Mouse (Mus musculus) c-Kit-positive CD71-negative TER-119-negative erythroid progenitor cells, embryonic 14.5 days (primary cell): ENCODE data around the gene Tns4.

ENCODE experiments used
- DNase-seq: peaks from one replicate; pipeline ENCODE4 v3.0.0-alpha.2; 2013; ENCODE audit warnings: low read depth

The Tns4 gene

DNA sequence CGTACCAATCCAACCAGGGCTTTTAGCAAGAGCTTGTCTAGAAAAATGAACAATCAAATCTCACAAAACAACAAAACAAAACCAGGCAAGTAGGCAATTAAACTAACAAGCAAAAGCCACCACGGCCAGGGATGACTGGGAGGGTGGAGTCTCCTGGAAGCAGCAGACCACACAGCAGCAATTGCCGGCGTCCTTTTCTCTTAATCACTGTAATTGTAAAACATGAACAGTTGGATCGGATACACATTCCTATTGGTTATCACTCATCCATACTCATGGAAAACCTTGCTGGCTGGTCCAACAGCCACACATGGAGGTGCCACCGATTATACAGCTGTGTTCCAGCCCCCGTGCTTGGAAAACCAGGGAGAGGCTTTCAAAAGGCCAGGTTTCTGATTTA, 28.8 kb upstream of the Tns4 start:
- DNase-seq, result no peak

DNA sequence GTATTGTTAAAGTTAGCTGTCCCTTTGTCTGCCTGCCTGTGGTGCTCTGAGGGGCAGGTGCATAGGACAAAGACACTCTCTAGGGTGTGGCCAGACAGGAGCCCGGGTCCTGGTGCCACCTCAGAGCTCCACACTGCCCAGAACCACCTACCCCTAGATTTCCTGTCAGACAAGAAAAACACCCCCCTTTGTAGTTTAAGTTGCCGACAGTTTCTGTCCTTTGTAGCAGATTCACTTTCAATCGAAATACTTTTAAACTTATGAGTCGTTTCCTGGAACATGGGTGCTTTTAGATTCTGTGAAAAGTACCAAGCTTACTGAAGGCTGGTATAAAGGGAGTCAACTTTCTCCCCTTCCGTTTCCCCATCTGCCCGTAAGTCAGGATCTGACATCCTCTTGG, 26.8 kb upstream of the Tns4 start:
- DNase-seq, result no peak

DNA sequence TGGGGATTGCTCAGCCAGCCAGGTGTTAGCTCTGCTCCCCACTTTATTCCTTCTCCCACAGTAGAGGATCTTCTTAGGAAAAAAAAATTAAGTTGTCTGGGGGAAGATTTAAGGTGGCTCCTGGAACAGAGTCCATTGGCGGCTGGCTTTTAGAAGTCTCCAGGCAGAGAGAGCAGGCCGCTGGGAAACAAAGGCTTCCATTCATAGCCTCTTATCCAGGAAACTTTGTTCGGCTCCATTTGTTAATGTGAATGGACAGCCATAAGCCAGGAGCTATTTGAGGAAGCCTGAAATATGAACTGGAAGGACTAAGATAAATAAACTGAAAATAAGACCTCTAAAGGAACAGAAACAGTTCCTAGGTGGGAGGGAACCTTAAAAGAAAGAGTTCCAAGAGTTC, 24.0 kb upstream of the Tns4 start:
- no peak for DNase-seq

DNA sequence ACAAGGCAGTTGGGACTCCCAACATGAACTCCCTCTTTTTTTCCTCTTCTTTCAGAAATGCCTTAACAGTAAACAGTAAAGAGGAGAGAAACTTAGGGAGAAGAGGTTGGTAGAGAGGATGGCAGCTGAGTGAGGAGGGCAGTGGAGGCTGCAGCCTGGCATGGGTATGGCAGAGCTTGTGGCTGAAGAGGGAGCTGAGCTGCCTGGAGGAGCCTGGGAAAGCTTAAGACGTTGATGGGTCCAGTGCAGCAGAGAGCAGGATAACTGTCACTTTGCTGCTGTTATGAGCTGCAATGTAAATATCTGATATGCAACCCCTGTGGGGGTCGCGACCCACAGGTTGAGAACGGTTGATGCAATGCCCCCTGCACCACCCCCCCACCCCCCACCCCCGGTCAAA, 23.6 kb upstream of the Tns4 start:
- no peak for DNase-seq

DNA sequence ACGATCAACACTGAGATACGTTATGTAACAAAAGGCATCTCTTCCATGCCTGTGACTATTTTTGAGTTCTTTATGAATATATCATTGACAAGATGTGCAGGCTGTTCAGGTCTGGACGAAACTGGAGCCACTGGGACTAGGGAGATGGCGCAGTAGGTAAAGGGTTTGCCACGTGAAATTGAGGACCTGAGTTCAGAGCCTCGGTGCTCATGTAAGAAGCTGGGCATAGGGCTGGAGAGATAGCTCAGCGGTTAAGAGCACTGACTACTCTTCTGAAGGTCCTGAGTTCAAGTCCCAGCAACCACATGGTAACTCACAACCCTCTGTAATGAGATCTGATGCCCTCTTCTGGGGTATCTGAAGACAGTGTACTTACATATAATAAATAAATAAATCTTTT, 22.5 kb upstream of the Tns4 start:
- DNase-seq, result no peak

DNA sequence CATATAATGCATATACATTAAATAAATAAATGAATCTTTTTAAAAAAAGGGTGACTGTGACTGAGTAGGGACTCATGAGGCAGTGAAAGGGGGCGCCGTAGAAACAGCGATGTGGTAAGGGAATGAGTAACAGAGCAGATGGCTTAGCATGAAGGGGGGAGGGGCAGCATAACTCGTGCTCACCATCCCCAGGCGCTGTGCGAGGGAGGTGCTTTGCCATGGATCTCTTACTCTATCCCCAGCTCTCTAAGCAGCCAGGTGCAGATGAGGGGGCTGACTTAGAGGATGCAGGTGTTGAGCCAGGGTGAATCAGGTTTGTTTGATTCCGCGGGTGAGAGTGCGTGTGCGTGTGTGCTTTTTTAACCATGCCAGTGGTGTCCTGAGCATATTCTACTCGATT, 22.0 kb upstream of the Tns4 start:
- no peak for DNase-seq

DNA sequence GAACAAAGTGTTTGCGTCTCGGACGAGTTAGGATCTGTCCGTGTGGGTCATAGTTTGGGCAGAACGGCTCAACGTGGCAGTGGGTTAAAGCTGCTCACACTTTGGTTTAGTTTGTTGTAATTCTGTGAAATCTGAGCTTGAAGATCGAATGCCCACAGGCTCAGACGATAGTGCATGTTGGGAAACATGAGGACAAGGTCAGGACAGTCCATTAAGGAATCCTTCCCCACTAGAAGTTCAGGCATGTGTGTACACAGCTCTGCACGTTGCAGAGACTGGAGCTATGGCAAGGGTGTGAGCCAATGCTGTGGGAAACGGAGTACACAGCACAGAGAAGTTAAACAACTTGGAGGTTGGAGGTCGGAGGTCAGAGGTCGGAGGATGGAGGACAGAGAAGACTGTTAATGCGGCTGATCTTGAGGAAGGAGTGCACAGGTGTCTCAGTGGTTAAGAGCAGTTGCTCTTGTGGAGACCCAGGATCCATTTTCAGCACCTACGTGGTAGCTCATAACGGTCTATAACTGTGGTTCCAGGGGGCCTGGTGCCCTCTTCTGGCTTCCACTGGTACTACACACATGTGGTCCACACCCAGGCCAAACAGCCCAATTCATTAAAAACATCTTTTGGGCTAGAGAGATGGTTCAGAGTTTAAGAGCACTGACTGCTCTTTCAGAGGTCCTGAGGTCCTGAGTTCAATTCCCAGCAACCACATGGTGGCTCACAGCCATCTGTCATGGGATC, 21.4 kb upstream of the Tns4 start:
- DNase-seq, result no peak

DNA sequence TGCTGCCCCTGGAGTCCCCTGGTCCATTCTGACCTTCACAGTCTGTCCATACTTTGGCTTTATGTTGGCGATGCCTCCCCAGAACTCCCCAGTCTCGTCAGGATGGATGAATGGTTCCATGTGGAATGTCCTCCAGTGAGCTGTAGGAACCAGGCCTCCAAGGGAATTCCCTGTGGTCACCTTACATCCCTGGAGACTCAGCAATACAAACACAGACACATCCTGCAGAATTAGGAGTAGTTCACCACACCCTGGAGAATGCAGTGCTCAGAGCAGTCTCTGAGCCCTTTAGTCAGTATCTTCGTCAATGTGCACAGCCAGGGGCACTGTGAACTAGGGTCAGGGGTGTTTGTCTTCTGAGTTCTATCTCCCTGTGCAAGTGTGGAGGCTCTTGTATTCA, 19.2 kb upstream of the Tns4 start:
- DNase-seq, result no peak

DNA sequence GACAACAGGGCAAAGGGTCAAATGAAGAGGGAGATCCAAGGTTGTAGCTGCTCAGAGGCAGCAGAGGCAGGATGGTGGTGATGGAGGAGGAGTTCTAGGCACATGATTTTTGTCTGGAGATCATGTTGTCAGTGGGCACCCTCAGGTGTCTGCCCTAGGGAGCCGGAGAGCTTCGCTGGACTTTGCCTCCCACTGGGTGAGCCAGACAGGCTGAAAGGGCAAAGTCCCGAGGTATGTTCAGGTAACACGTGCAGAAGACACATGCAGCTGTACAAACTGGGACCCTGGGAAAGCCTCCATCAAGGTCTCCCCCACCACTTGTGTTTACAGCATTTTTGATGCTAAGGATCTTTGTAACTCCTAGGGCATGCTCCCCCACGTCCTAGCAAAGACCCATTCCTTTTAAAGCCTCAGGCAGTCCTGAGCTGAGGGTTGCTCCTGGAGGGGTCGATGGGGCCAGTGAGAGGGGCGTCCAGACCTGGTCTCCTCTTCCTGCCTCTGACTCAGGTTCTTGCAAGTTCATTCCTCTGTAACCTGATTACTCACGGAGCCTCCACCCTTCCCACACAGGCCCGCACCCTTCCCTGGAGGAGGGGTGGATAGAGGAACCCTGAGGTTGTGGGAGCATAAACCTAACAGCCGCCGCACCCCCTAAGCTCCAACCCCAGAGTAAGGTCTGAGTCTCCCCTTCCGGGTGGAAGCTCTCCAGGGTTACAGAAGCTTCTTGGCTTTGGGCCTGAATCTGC, 17.0 kb upstream of the Tns4 start:
- DNase-seq, result no peak

DNA sequence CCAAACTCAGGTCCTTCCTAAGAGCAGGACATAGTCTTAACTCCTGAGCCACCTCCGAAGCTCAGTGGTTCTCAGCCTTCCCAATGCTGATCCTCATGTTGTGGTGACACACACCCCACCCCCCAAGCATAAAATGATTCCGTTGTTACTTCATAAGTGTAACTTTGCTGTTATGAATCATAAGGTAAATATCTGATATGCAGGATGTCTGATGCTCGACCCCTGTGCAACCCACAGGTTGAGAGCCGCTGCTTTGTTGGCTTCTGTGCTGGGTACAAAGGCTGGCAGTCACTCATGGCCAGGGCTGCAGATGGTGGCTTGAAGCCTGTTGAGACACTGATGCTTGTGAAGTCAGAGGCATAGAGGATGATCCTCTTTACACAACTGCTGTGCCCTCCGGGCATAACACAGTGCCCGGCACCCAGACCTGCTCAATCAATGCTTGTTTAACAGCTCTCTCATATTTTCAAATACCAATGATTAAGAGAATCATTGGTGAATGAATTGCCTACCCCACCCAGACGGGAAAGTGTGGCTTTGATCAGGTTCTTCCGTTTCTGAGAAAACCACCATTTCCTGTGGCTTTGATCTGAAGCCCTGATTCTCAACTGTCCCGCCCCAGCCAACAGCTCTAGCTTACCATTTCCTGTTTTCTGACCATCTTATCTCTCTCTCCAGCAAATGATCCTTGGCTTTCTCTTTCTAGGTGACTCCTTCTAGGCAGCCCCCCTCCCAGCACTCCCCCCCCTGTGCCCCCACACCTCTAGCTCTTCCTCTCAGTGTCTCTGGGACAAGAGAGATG, 15.7 kb upstream of the Tns4 start:
- no peak for DNase-seq

DNA sequence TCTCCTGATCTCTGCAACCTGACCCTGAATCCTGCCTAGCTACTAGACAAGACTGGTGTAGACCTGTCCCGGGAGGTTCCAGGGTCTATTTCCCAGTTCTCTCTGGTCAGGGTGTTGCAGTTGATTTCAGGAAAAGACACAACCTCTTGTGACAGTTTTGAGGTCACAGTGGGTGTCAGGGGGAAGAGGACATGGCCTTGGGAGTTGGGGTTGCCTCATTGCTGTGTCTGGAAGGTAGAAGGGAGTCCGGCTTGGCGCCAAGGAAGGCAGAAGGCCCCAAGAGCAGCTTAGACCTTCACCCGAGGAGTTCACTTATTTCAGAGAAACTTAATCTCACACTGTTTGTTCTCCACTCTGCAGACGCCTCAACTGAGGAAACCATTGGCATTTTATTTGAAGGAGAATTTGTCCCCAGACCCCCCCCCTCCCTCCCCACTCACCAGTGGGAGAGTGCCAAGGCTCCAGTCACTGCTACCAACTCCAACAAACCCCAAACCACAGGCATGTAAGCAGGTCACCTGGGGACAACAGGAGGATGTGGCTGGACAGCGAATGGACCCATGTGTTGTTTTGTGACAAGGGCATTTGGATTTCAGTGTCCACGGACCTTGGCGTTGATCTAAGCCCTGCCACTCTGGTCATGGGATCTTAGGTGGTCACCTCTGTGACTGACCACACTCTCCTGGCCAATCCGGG, 13.6 kb upstream of the Tns4 start:
- DNase-seq, result no peak

DNA sequence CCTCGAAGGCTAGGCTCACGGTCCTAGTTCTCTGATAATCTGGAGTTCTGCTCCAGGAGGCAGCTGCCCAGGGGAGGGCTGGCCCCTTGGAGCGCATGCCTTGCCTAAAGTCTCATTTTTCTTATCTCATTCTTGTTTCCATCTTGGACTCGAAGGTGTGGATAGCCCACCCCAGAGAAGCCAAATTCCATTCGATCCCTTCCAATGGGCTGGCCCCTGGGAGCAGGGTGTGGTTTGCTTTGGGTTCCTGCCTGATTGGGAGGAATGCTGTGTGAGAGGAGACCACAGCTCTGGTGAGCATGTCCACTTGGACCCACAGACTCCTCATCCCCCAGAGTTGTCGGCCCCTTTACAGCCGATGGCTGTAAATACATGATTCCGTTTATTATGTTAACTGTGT, 12.6 kb upstream of the Tns4 start:
- DNase-seq, result no peak

DNA sequence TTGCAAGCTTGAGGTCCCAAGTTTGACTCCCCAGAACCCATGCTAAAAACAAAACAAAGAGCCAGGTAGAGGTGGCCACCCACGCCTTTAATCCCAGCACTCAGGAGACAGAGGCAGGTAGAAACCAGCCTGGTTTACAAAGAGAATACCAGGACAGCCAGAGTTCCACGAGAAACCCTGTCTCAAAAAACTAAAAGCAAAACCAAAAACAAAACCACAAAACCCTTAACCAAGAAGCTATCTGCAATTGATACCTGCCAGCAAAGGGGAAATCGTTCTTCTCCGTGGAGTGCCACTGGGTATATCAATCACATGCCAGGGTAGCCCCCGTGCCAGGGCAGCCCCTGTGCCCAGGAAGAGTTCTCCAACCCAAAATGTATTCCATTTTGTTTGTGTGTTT, 11.1 kb upstream of the Tns4 start:
- no peak for DNase-seq

DNA sequence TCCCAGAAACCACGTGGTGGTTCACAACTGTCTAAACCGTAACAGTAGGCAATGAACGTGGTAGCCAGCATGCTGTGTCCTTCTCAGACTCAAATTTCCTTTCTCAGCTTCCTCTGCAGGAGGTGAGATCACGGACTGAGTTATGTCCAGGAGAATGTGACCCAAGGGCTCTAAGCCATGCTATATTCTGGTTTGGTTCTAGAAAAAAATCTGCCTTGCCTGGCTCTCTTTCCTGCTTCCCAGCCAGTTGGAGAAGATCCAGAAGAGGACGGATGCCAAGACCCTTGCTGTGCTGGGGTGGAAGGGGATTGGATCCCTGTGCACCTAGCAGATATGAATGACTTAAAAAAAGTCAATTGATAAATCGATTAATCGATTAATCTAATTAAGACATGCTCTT, 10.4 kb upstream of the Tns4 start:
- DNase-seq, result no peak

DNA sequence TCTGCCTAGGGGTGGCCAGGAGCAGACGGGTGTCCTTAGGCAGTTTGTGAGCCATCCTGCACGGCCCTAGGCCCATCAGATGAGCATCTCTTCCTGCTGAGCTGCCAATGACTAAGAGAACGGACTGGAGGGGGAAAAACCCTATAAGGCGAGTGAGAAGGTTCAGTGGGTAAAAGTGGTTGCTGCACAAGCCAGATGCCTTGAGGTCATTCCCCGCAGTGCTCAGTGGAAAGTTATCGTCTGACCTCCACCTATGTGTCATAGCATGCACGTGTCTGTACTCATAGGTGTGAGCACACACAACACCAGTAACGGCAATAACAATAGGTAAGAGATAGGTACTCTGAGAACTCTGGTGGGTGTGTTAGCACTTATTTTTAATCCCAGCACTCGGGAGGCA, 9.8 kb upstream of the Tns4 start:
- DNase-seq, result no peak

DNA sequence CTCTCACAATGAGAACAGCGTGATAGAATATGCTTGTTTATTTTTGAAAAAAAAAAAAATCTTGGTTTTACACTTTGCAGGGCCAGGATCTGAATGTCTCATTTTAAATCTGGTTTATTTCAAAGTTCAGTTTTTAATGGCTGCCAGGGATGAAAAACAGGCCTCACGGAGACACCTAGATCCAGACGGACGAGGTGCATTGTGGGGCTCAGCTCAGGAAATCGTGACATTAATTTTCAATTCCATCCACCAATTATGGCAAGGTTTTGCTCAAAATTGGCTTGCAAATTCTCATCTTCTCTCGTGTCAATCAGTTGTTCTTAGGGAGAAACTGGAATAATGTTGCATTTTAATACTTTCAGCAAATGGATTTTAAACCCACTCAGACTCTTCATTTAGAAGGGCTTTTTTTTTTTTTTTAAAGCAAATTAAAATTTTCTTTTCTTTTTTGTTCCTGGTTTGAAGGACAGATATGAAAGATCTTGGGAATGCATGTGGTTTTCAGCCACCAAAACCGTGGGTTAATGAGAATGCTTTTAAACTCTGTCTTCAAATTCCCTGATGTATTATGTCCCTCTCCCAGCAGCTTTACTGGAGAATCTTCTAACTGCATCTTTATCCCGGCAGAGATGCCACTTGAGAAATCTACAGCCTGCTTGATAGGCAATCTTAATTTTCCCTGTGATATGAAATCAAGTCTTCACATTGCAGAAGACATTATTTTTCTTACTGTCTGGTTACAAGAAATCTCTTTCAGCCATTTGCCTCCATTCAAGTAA, 8.1 kb upstream of the Tns4 start:
- no peak for DNase-seq

DNA sequence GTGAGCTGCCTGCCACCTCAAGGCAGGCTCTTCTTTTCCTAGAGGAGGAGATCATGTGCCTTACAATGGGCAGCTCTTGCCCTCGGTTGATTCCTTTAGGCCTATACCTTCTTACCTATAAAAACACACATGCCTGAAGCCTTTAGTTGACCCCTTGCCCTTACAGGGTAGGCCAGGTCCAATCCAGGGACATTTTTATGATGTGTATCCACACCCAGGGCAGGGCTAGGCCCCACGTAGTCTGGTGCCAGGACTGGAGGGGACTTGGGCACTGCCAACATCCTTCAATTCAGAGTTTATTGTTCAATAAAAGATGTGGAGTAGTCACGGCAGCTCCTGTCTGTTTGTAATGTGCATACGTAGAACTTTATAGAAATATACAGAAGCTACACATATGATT, 7.3 kb upstream of the Tns4 start:
- DNase-seq, result no peak

DNA sequence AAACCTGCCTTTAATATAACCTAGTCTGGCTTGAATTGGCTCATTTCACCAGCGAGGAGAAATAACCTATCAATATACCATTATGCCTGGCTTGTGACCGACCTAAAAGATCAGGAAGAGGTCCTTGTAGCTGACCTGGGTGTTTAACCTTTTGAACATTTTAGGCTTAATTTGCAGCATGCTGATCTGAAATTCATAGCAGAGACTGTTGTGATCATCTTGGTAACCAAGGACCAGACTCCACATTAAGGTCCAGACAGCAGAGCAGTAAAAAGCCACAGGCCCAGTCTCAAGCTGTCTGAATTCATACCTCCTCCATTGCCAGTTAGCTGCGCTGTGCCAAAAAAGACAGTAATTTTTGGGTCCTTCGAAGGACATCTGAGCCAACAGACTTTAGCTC, 6.7 kb upstream of the Tns4 start:
- DNase-seq, result no peak

DNA sequence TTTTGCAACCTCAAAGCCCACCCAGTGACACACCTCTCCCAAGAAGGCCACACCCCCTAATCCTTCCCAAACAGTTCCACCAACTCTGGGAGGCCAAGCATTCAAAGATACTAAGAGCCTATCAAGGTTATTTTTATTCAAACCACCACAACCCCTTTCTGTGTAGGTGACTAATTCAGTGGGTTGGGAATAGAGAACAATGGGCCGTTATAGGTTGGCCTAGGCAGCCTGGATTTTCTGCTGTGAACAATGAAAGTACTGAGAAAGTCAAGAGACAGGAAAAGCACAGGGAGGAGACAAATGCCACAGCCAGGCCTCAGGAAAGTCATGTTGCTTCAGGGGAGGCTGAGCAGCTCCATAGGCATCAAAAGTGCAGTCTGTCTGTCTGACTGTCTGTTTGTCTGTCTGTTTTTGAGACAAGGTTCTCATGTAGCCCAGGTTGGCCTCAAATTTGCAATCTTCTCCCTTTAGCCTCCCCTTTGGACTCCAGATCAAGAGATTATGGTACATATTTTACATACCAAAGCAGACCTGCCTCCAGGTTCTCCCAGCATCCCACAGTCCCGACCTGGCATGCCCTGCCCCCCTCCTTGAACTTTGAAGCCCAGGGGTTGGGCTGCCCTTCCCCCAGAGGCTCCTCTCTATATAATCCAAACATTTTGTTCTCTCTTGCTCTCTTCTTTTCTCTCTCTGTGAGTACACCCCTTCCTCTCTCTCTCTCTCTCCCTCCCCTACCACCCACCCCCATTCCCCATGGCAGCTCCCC, 6.0 kb upstream of the Tns4 start:
- DNase-seq, result no peak

DNA sequence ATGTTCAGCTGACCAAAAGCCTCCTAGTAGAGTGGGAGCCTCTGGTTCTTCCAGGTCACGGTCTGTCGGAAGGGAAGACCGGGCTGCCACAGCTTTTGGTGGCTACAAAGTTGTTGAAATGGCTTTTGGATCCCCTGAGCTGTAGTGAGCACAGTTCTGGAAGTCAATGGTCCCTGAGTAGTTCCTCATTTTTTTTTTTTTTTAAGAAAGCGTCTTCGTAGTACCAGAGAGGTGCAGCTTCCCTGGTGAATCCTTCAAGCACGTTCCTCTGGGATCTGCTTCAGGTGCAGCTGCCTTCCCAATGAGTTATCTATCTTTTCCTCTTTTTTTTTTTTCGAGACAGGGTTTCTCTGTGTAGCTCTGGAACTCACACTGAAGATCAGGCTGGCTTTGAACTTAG, 4.6 kb upstream of the Tns4 start:
- no peak for DNase-seq

DNA sequence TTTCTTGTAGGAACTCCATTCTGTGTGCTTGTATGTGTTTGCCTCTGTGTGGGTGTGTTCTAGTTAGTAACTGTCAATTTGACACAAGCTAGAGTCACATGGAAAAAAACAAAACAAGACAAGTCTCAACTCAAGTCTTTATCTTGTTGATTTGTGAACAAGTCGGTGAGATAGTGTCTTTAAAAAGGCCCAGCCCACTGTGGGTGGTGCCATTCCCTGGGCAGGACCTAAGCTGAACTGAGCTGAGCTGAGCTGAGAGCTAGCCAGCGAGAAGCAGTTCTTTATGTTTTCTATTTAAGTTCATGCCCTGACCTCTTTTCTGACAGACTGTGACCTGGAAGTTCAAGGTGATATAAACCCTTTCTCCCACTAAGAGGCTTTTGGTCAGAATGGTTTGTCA, 2.6 kb upstream of the Tns4 start:
- no peak for DNase-seq
